Mouse (Mus musculus) CH12.LX (cell line): ENCODE measurements around the gene Txn2. TPM values are rescaled to one million over a fixed set of nuclear protein-coding genes. Genes with fewer than 3 reads are reported as not detected.

Experiments
- DNase-seq: peaks from one replicate; pipeline ENCODE4 v3.0.0-alpha.2; 2013; ENCODE audit errors: extremely low read depth
- H3K27ac ChIP-seq: 2 replicates; pipeline ENCODE4 v1.5.1; 2012; ENCODE audit warnings: low read depth, mild to moderate bottlenecking, control low read depth, moderate library complexity; ENCODE audit not compliant: insufficient read depth
- H3K27me3 ChIP-seq: replicated peaks from 2 replicates; pipeline ENCODE3; 2012; ENCODE audit warnings: inconsistent platforms
- H3K36me3 ChIP-seq, 2 experiments: replicated peaks in 1 of 2; 2 replicates each; pipeline versions ENCODE3 to v1.6.1; 2012; ENCODE audit warnings: inconsistent platforms in 1 of 2, low read length in 1 of 2, mild to moderate bottlenecking in 1 of 2, mixed read lengths in 1 of 2, moderate library complexity in 1 of 2; ENCODE audit not compliant: control insufficient read depth in 1 of 2, insufficient read depth in 1 of 2
- H3K4me1 ChIP-seq, 2 experiments: 2 replicates each; pipeline ENCODE4 v1.6.1; 2012; ENCODE audit warnings: inconsistent platforms in 1 of 2, moderate library complexity in 1 of 2; ENCODE audit not compliant: insufficient read depth in 2 of 2, control insufficient read depth in 1 of 2
- H3K4me2 ChIP-seq: 2 replicates; pipeline ENCODE4 v1.6.1; 2012; ENCODE audit warnings: low read depth, mild to moderate bottlenecking, control low read depth; ENCODE audit not compliant: poor library complexity, insufficient read depth, severe bottlenecking
- H3K4me3 ChIP-seq, 3 experiments: fragments of 150-350 bp in 1 of 3; sonication (generic) in 1 of 3; replicated peaks in 1 of 3; 2 replicates each; pipeline versions ENCODE3 to v1.5.1; 2011 to 2012; ENCODE audit warnings: low read depth in 2 of 3, low read length in 2 of 3, mild to moderate bottlenecking in 2 of 3, moderate library complexity in 2 of 3, control low read depth in 1 of 3, improper control_type of control experiment in 1 of 3, inconsistent platforms in 1 of 3, mixed read lengths in 1 of 3; ENCODE audit not compliant: poor library complexity in 1 of 3
- H3K79me2 ChIP-seq: replicated peaks from 2 replicates; pipeline ENCODE4 v1.6.1; 2012; ENCODE audit warnings: mild to moderate bottlenecking, moderate library complexity; ENCODE audit not compliant: control insufficient read depth, poor library complexity, insufficient read depth, severe bottlenecking; ENCODE audit errors: extremely low read depth
- H3K9ac ChIP-seq: 2 replicates; pipeline ENCODE4 v1.6.1; 2012; ENCODE audit warnings: low read depth, mild to moderate bottlenecking, control low read depth, moderate library complexity; ENCODE audit not compliant: insufficient read depth
- H3K9me3 ChIP-seq: replicated peaks from 2 replicates; pipeline ENCODE3; 2012; ENCODE audit warnings: low read length, inconsistent platforms, mixed read lengths
- BHLHE40 ChIP-seq: IDR thresholded peaks from 2 replicates; pipeline ENCODE4 v1.6.1; 2011; ENCODE audit warnings: mild to moderate bottlenecking, low read depth, low read length, improper control_type of control experiment
- CHD1 ChIP-seq: IDR thresholded peaks from 2 replicates; pipeline ENCODE4 v1.6.1; 2012; ENCODE audit warnings: low read depth, low read length, improper control_type of control experiment, inconsistent platforms
- CHD2 ChIP-seq: IDR thresholded peaks from 2 replicates; pipeline ENCODE4 v1.6.1; 2011; ENCODE audit warnings: low read length, improper control_type of control experiment
- CTCF ChIP-seq, 2 experiments: IDR thresholded peaks in 1 of 2; conservative IDR thresholded peaks in 1 of 2; 2 replicates each; pipeline ENCODE4 v1.5.1; 2011 to 2012; ENCODE audit warnings: low read depth in 2 of 2, low read length in 2 of 2, improper control_type of control experiment in 1 of 2, inconsistent platforms in 1 of 2, mild to moderate bottlenecking in 1 of 2, moderate library complexity in 1 of 2
- E2F4 ChIP-seq: IDR thresholded peaks from 2 replicates; pipeline ENCODE4 v1.6.1; 2011; ENCODE audit warnings: low read depth, low read length, improper control_type of control experiment; ENCODE audit not compliant: insufficient replicate concordance
- ELF1 ChIP-seq: IDR thresholded peaks from 2 replicates; pipeline ENCODE4 v1.6.1; 2014; ENCODE audit warnings: low read depth, mild to moderate bottlenecking, inconsistent platforms, low read length, improper control_type of control experiment
- EP300 ChIP-seq: IDR thresholded peaks from 2 replicates; pipeline ENCODE4 v1.6.1; 2011; ENCODE audit warnings: low read length, improper control_type of control experiment
- ETS1 ChIP-seq: conservative IDR thresholded peaks from 2 replicates; pipeline ENCODE4 v1.6.1; 2012; ENCODE audit warnings: low read depth, mild to moderate bottlenecking, inconsistent platforms, low read length, improper control_type of control experiment, moderate library complexity
- GABPA ChIP-seq: IDR thresholded peaks from 2 replicates; pipeline ENCODE4 v1.6.1; 2012; ENCODE audit warnings: low read depth, low read length, improper control_type of control experiment, inconsistent platforms; ENCODE audit not compliant: insufficient replicate concordance
- HCFC1 ChIP-seq: IDR thresholded peaks from 2 replicates; pipeline ENCODE4 v1.6.1; 2012; ENCODE audit warnings: low read depth, mild to moderate bottlenecking, inconsistent platforms, low read length, improper control_type of control experiment
- IRF4 ChIP-seq: IDR thresholded peaks from 2 replicates; pipeline ENCODE4 v1.6.1; 2014; ENCODE audit warnings: low read depth, mild to moderate bottlenecking, inconsistent platforms, low read length, improper control_type of control experiment
- JUN ChIP-seq: IDR thresholded peaks from 2 replicates; pipeline ENCODE4 v1.6.1; 2011; ENCODE audit warnings: low read depth, mild to moderate bottlenecking, low read length, improper control_type of control experiment, moderate library complexity; ENCODE audit not compliant: insufficient read depth
- JUND ChIP-seq: conservative IDR thresholded peaks from 2 replicates; pipeline ENCODE4 v1.6.1; 2011; ENCODE audit warnings: low read depth, low read length, improper control_type of control experiment
- KAT2A ChIP-seq: IDR thresholded peaks from 2 replicates; pipeline ENCODE4 v1.6.1; 2012; ENCODE audit warnings: low read length, improper control_type of control experiment, inconsistent platforms; ENCODE audit not compliant: insufficient replicate concordance
- MAFK ChIP-seq: IDR thresholded peaks from 2 replicates; pipeline ENCODE4 v1.6.1; 2011; ENCODE audit warnings: low read length, improper control_type of control experiment; ENCODE audit not compliant: insufficient replicate concordance
- MAX ChIP-seq: IDR thresholded peaks from 2 replicates; pipeline ENCODE4 v1.6.1; 2011; ENCODE audit warnings: low read length, improper control_type of control experiment
- MAZ ChIP-seq: IDR thresholded peaks from 2 replicates; pipeline ENCODE4 v1.6.1; 2012; ENCODE audit warnings: low read depth, mild to moderate bottlenecking, inconsistent platforms, low read length, improper control_type of control experiment, moderate library complexity
- MEF2A ChIP-seq: IDR thresholded peaks from 2 replicates; pipeline ENCODE4 v1.6.1; 2014; ENCODE audit warnings: low read depth, mild to moderate bottlenecking, inconsistent platforms, low read length, improper control_type of control experiment, borderline replicate concordance
- MXI1 ChIP-seq: IDR thresholded peaks from 2 replicates; pipeline ENCODE4 v1.6.1; 2011; ENCODE audit warnings: mild to moderate bottlenecking, low read depth, low read length, improper control_type of control experiment
- MYC ChIP-seq: IDR thresholded peaks from 2 replicates; pipeline ENCODE4 v1.6.1; 2011; ENCODE audit warnings: low read depth, mild to moderate bottlenecking, improper control_type of control experiment, low read length
- NELFE ChIP-seq: IDR thresholded peaks from 2 replicates; pipeline ENCODE4 v1.6.1; 2011; ENCODE audit warnings: low read depth, low read length, improper control_type of control experiment
- NRF1 ChIP-seq: IDR thresholded peaks from 2 replicates; pipeline ENCODE4 v1.6.1; 2014; ENCODE audit warnings: low read depth, mild to moderate bottlenecking, inconsistent platforms, low read length, improper control_type of control experiment, moderate library complexity
- POLR2A ChIP-seq: IDR thresholded peaks from 2 replicates; pipeline ENCODE4 v1.6.1; 2011; ENCODE audit warnings: low read depth, mild to moderate bottlenecking, improper control_type of control experiment, low read length
- POLR2AphosphoS2 ChIP-seq: IDR thresholded peaks from 2 replicates; pipeline ENCODE4 v1.6.1; 2011; ENCODE audit warnings: low read depth, low read length, improper control_type of control experiment
- RAD21 ChIP-seq: IDR thresholded peaks from 2 replicates; pipeline ENCODE4 v1.6.1; 2011; ENCODE audit warnings: low read depth, mild to moderate bottlenecking, low read length, improper control_type of control experiment, moderate library complexity
- RCOR1 ChIP-seq: conservative IDR thresholded peaks from 2 replicates; pipeline ENCODE4 v1.6.1; 2012; ENCODE audit warnings: low read depth, mild to moderate bottlenecking, inconsistent platforms, low read length, improper control_type of control experiment
- SIN3A ChIP-seq: IDR thresholded peaks from 2 replicates; pipeline ENCODE4 v1.6.1; 2012; ENCODE audit warnings: low read length, improper control_type of control experiment, inconsistent platforms
- TBP ChIP-seq: conservative IDR thresholded peaks from 2 replicates; pipeline ENCODE4 v1.6.1; 2011; ENCODE audit warnings: low read depth, low read length, improper control_type of control experiment
- TCF12 ChIP-seq: IDR thresholded peaks from 2 replicates; pipeline ENCODE4 v1.6.1; 2014; ENCODE audit warnings: low read depth, mild to moderate bottlenecking, inconsistent platforms, low read length, improper control_type of control experiment
- UBTF ChIP-seq: IDR thresholded peaks from 2 replicates; pipeline ENCODE4 v1.6.1; 2012; ENCODE audit warnings: low read depth, mild to moderate bottlenecking, inconsistent platforms, low read length, improper control_type of control experiment, moderate library complexity
- USF1 ChIP-seq: IDR thresholded peaks from 2 replicates; pipeline ENCODE4 v1.6.1; 2014; ENCODE audit warnings: low read depth, mild to moderate bottlenecking, inconsistent platforms, low read length, improper control_type of control experiment
- USF2 ChIP-seq: conservative IDR thresholded peaks from 2 replicates; pipeline ENCODE4 v1.6.1; 2011; ENCODE audit warnings: low read depth, low read length, improper control_type of control experiment
- ZC3H11A ChIP-seq: IDR thresholded peaks from 2 replicates; pipeline ENCODE4 v1.6.1; 2012; ENCODE audit warnings: low read depth, mild to moderate bottlenecking, inconsistent platforms, low read length, improper control_type of control experiment
- ZKSCAN1 ChIP-seq: IDR thresholded peaks from 2 replicates; pipeline ENCODE4 v1.6.1; 2012; ENCODE audit warnings: low read depth, inconsistent platforms, low read length, improper control_type of control experiment, borderline replicate concordance
- ZMIZ1 ChIP-seq: IDR thresholded peaks from 2 replicates; pipeline ENCODE4 v1.6.1; 2012; ENCODE audit warnings: low read depth, mild to moderate bottlenecking, inconsistent platforms, low read length, improper control_type of control experiment
- ZNF384 ChIP-seq: IDR thresholded peaks from 2 replicates; pipeline ENCODE4 v1.6.1; 2012; ENCODE audit warnings: low read depth, low read length, improper control_type of control experiment, inconsistent platforms
- dilution Hi-C: fragments of 300-500 bp; cut with MboI; formaldehyde crosslinking; loops from 2 replicates; pipeline ENCODE4 v1.14.3; 2020; ENCODE audit warnings: low sequenced_read_pairs; ENCODE audit not compliant: extremely low pct_unique_long_range_greater_than_20kb, extremely low pct_ligation_motif_present
- in situ Hi-C: fragments of 300-500 bp; cut with MboI; formaldehyde crosslinking; loops from 3 replicates; pipeline ENCODE4 v1.14.3; 2019; ENCODE audit warnings: low sequenced_read_pairs, low pct_ligation_motif_present, low pct_unique_long_range_greater_than_20kb, mixed read lengths
- polyA plus RNA-seq: library from polyadenylated mRNA; unstranded; fragments of >175 nt; gene quantifications from 2 replicates; pipeline ENCODE4 v1.2.1, GENCODE M21; 2012; ENCODE audit warnings: low read depth; ENCODE audit not compliant: insufficient read length
- total RNA-seq, 2 experiments: library from RNA; depleted of rRNA; stranded (reverse); fragments of 300-350 nt in 1 of 2; fragments of >200 nt in 1 of 2; gene quantifications; 2 replicates each; pipeline ENCODE4 v1.2.3; 2012 to 2014

The Txn2 gene
- total RNA-seq (2012; rRNA removed), result 105 and 122 TPM in 2 replicates
- total RNA-seq (2014; rRNA removed), result 16.8 and 22.4 TPM in 2 replicates
- polyA plus RNA-seq, result 188 and 209 TPM in 2 replicates

GRCm38 (mm10) chr15:77928673-77929331 lies at the start of gene Txn2:
Txn2 (minus strand) TSS chr15:77929006.
- H3K9me3 ChIP-seq, result no peaks in the 10 kb centered on the region
- peak within 1 kb of the TSS; percentile 63 to 81 (median 75) for H3K4me3 ChIP-seq
- H3K36me3 ChIP-seq, result peaks cover 22 to 35% of the 10 kb centered on the region in 2 experiments
- peak within 1 kb of the TSS; percentile 88 for H3K27ac ChIP-seq
- H3K4me1 ChIP-seq, result peaks cover 15 to 55% of the 10 kb centered on the region in 2 experiments
- in situ Hi-C loops, result no loop called here
- DNase-seq, result peak; percentile 99
- peak; percentile 88; the same call in 1 of the 2 replicates for TF ChIP-seq E2F4
- TF ChIP-seq ZNF384, result peak; percentile 45
- peak; percentile 71; the same call in 1 of the 2 replicates for TF ChIP-seq UBTF
- TF ChIP-seq USF2, result peak; percentile 31; the same call in 1 of the 2 replicates
- peak; percentile 75 for TF ChIP-seq BHLHE40
- TF ChIP-seq MAZ, result peak; percentile 99
- TF ChIP-seq ETS1, result no peak; the same call in 1 of the 2 replicates
- TF ChIP-seq POLR2A, result peak; percentile 82
- TF ChIP-seq POLR2AphosphoS2, result 0 out of 2 replicates have a peak, but pooled peaks have one; percentile 37
- peak; percentile 75; the same call in 1 of the 2 replicates for TF ChIP-seq KAT2A
- TF ChIP-seq ELF1, result peak; percentile 90
- peak; percentile 43 for TF ChIP-seq USF1
- peak in 1 of 2 experiments; percentile 22; a peak in 1 of 4 replicates for TF ChIP-seq CTCF (conservative IDR thresholded peaks at IDR 0.05 in 1 of 2, IDR thresholded peaks at IDR 0.05 in 1 of 2; ENCODE audit: low read depth in 2 of 2, low read length in 2 of 2)
- no peak for TF ChIP-seq RCOR1
- peak; percentile 91 for TF ChIP-seq MYC
- no peak; the same call in 1 of the 2 replicates for TF ChIP-seq NRF1
- peak; percentile 50; the same call in 1 of the 2 replicates for TF ChIP-seq MEF2A
- peak; percentile 51; the same call in 1 of the 2 replicates for TF ChIP-seq JUND
- TF ChIP-seq CHD1, result no peak
- peak; percentile 94 for TF ChIP-seq MAX
- peak; percentile 63 for TF ChIP-seq TCF12
- TF ChIP-seq IRF4, result peak; percentile 83
- no peak for TF ChIP-seq JUN
- TF ChIP-seq MAFK, result 0 out of 2 replicates have a peak, but pooled peaks have one; percentile 39
- TF ChIP-seq ZC3H11A, result no peak
- TF ChIP-seq ZMIZ1, result peak; percentile 69
- TF ChIP-seq MXI1, result peak; percentile 98
- TF ChIP-seq NELFE, result peak; percentile 75
- TF ChIP-seq SIN3A, result peak; percentile 93
- peak; percentile 64 for TF ChIP-seq TBP
- TF ChIP-seq GABPA, result peak; percentile 4; the same call in 1 of the 2 replicates
- TF ChIP-seq CHD2, result peak; percentile 72
- TF ChIP-seq ZKSCAN1, result no peak
- no peak for TF ChIP-seq RAD21
- peak; percentile 88 for TF ChIP-seq HCFC1
- TF ChIP-seq EP300, result peak; percentile 46
- peak within 1 kb of the TSS; percentile 81 for H3K4me2 ChIP-seq
- dilution Hi-C loops, result no loop called here
- H3K27me3 ChIP-seq, result peaks cover 3% of the 10 kb centered on the region
- peaks cover 12% of the 10 kb centered on the region for H3K79me2 ChIP-seq
- peak within 1 kb of the TSS; percentile 87 for H3K9ac ChIP-seq
